Mouse (Mus musculus): ENCODE data around the gene Gpr21. TPM values are rescaled to one million over a fixed set of nuclear protein-coding genes. Genes with fewer than 3 reads are reported as not detected.
"Not testable (repeated sequence)": the region's sequence is repeated elsewhere in the genome, so short reads cannot be mapped to it uniquely, and the experiment has no call there.

Gpr21 gene
- total RNA-seq (2021) = under 1 TPM; 0.50 to 0.71 TPM
- long read RNA-seq, experiment 1 = 0 reads
- long read RNA-seq, experiment 2 = 0 reads

- intact Hi-C loops (cut with DNase I) = no loop called here
- H3K27ac ChIP-seq = 0 out of 2 replicates have a peak within 1 kb of the TSS, but pooled peaks have one; percentile 16
These were observed at the start of gene Gpr21 for GRCm38 (mm10) chr2:37516030-37516710. Gene Gpr21, plus strand, starts transcription at chr2:37516332.

GRCm38 (mm10) chr2:37479559-37479958, 36.6 kb upstream of the Gpr21 start:
- DNase-seq = no peak
- intact Hi-C loops (cut with DNase I) = no loop called here
- Histone ChIP-seq H3K27ac (no peak overlapping the region), H3K4me3 (no peak overlapping the region)
- TF ChIP-seq CTCF (IDR thresholded peaks at IDR 0.05) = no peak

More at GRCm38 (mm10) chr2:37516030-37516710, at the start of gene Gpr21:
- peak within 1 kb of the TSS; percentile 50 for H3K4me3 ChIP-seq
- no peak for TF ChIP-seq CTCF (IDR thresholded peaks at IDR 0.05)
- DNase-seq = no peak

DNA sequence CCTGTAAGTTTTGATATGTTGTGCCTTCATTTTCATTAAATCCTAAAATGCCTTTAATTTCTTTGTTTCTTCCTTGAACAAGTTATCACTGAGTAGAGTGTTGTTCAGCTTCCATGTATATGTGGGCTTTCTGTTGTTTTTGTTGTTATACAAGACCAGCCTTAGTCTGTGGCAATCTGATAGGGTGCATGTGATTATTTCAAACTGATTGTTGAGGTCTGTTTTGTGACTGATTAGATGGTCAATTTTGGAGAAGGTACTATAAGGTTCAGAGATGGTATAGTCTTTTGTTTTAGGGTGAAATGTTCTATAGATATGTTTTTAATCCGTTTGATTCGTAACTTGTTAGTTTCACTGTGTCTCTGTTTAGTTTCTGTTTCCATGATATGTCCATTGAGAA, 36.1 kb upstream of the Gpr21 start:
- intact Hi-C loops (cut with DNase I) = no loop called here
- H3K27ac ChIP-seq = no peak overlapping the region
- DNase-seq = no peak
- TF ChIP-seq CTCF (IDR thresholded peaks at IDR 0.05) = no peak
- no peak overlapping the region for H3K4me3 ChIP-seq

GRCm38 (mm10) chr2:37484165-37484564, 32.0 kb upstream of the Gpr21 start:
- no peak overlapping the region for H3K4me3 ChIP-seq

GRCm38 (mm10) chr2:37485370-37485769, 30.8 kb upstream of the Gpr21 start:
- peak; percentile 80 for TF ChIP-seq CTCF (IDR thresholded peaks at IDR 0.05)
- Histone ChIP-seq H3K27ac (no peak overlapping the region), H3K4me3 (no peak overlapping the region)
- intact Hi-C loops (cut with DNase I) = loop anchor here (1.0 to 5.0 kb wide), 2 partner anchors 105 to 287 kb away; no protein-coding TSS in a partner anchor
- no peak for DNase-seq

More at GRCm38 (mm10) chr2:37484165-37484564, 32.0 kb upstream of the Gpr21 start:
- no peak for DNase-seq
- no peak for TF ChIP-seq CTCF (IDR thresholded peaks at IDR 0.05)
- H3K27ac ChIP-seq = no peak overlapping the region
- intact Hi-C loops (cut with DNase I) = no loop called here

DNA sequence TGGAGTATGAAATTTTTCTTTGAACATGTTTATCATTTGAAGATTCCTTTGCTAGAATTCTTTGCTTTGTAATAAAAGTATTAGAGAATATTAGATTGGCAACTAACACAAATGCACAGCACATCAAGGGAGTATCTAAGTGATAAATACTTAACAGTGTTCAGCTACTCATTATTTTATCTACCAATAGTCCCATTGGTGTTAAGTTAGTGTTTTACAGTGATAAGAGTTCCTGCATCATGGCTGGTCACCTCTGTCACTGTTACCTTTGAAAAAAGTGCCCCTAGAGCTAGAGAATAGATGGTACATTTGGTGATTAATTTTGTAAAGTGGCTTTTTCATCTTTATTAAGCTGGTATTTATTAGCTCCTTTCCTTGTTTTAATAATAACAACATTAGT, 29.7 kb upstream of the Gpr21 start:
- intact Hi-C loops (cut with DNase I) = loop anchor here (5.0 kb wide), 1 partner anchor 286 kb away; no protein-coding TSS in a partner anchor
- Histone ChIP-seq H3K27ac (no peak overlapping the region), H3K4me3 (no peak overlapping the region)
- TF ChIP-seq CTCF (IDR thresholded peaks at IDR 0.05) = no peak
- DNase-seq = no peak

- H3K27ac ChIP-seq = no peak overlapping the region
- TF ChIP-seq CTCF (IDR thresholded peaks at IDR 0.05) = no peak
- DNase-seq = no peak
- intact Hi-C loops (cut with DNase I) = loop anchor here (5.0 kb wide), 1 partner anchor 283 kb away; no protein-coding TSS in a partner anchor
- H3K4me3 ChIP-seq = no peak overlapping the region
These were observed 27.2 kb upstream of the Gpr21 start for GRCm38 (mm10) chr2:37488956-37489355.

- Histone ChIP-seq H3K4me3 (no peak overlapping the region), H3K27ac (no peak overlapping the region)
- intact Hi-C loops (cut with DNase I) = no loop called here
- no peak for DNase-seq
- TF ChIP-seq CTCF (IDR thresholded peaks at IDR 0.05) = no peak
These were observed 18.8 kb upstream of the Gpr21 start for GRCm38 (mm10) chr2:37497321-37497720.

DNA sequence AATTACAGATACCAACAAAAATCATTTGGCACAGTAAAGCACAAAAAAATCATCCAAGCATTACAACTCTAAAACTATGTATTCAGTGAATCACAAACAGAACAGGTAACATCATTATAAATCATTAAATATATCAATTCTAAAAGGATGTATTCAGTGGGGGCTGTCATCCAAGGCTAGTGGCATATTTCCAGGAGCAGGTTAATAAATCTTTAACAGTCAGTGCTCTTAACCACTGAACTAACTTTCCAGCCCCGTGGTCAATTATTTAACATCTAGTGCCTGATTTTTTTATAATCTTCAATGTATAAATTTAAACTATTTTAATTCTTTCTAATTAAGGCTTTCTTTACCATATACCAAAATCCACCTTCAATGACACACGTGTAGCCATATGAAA, 10.3 kb upstream of the Gpr21 start:
- H3K27ac ChIP-seq; DNase-seq; intact Hi-C loops (cut with DNase I); H3K4me3 ChIP-seq: not testable (repeated sequence)

- intact Hi-C loops (cut with DNase I) = loop anchor here (5.0 kb wide), 1 partner anchor 261 kb away; no protein-coding TSS in a partner anchor
- Histone ChIP-seq H3K4me3 (no peak overlapping the region), H3K27ac (no peak overlapping the region)
- no peak for TF ChIP-seq CTCF (IDR thresholded peaks at IDR 0.05)
- no peak for DNase-seq
These were observed 4.8 kb upstream of the Gpr21 start for GRCm38 (mm10) chr2:37511134-37511901.

DNA sequence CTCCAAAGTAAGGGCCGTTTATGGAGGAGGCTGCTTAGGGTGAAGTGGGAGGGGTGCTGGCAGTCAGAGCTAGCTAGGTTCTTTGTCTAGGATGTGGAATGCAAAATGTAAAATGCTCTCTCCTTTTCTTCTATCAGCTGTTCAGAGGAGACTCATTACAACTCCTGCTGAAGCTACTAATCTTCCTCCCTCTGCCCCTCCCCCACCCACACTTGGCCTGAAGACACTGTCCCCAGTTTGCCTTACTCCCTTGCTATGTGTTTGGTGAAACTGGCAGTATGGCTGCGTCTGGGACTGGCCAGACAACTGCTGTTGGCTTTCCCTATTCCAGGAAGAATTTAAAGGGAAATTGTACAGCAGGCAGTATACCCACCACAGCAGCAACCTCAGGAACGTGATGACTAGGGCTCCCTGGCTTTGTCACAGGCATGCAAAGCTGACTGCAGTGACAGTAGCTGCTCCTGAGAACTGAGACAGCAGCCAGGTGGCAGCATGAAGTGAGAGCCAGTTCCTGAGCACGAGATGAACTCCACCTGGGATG, 860 bp downstream of the Gpr21 start:
- peak; percentile 21 for TF ChIP-seq CTCF (IDR thresholded peaks at IDR 0.05)
- Histone ChIP-seq H3K4me3 (peak overlapping the region; percentile 50), H3K27ac (0 out of 2 replicates have a peak overlapping the region, but pooled peaks have one; percentile 16)
- peak; percentile 29 for DNase-seq
- intact Hi-C loops (cut with DNase I) = no loop called here

GRCm38 (mm10) chr2:37518561-37519285, 2.6 kb downstream of the Gpr21 start:
- intact Hi-C loops (cut with DNase I) = no loop called here
- H3K4me3 ChIP-seq = no peak overlapping the region
- no peak for TF ChIP-seq CTCF (IDR thresholded peaks at IDR 0.05)
- no peak for DNase-seq
- peak overlapping the region; percentile 12; the same call in 1 of the 2 replicates for H3K27ac ChIP-seq

Data from gastrocnemius, adult 2 months (tissue).